Mouse (Mus musculus) skeletal muscle tissue, adult 2 months (tissue): Measurements from ENCODE around the gene Ipo8.

ENCODE experiments used
- DNase-seq: peaks from one replicate; pipeline ENCODE4 v3.0.0-alpha.2; 2012; ENCODE audit warnings: low read depth, low spot score

Gene Ipo8

GRCm38 (mm10) chr6:148756535-148756934 lies 74.7 kb downstream of the Ipo8 start:
- DNase-seq, result no peak

DNA sequence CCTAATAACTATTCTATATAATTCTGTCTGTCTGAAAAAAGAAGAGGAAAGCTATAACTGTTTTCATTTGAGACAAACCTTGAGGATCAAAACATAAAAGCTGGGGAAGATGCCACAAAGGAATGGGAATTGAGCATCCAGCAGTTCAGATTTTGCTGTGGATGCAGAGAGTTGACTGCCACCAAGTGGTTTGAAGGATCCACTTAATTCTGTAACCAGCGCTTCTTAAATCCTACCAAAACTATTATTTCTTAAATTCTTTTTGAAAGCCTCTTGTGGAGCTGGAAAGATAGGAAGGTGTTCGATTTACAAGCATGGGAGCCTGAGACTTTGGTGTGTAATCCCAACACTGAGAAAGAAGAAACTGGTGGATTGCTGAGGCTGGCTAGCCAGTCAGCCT lies 79.9 kb downstream of the Ipo8 start:
- DNase-seq, result no peak

DNA sequence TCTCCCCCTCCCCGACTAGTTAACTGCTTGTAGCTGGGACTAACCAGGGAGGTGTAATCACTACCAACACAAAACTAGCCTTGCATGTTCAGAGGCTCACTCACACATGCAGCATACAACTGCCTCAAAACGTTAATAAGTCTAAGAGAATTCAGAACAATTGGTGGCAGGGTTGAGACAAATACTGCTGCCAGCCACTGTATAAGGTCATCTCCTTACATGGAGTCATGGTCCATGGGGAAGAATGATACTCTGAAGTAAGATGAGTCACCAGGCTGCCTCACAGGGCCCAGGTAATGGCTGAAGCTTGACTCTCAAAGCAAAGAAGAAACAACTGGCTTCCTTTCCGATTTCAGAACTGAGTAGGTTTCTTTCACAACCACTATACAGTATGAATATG lies 81.1 kb downstream of the Ipo8 start:
- no peak for DNase-seq

DNA sequence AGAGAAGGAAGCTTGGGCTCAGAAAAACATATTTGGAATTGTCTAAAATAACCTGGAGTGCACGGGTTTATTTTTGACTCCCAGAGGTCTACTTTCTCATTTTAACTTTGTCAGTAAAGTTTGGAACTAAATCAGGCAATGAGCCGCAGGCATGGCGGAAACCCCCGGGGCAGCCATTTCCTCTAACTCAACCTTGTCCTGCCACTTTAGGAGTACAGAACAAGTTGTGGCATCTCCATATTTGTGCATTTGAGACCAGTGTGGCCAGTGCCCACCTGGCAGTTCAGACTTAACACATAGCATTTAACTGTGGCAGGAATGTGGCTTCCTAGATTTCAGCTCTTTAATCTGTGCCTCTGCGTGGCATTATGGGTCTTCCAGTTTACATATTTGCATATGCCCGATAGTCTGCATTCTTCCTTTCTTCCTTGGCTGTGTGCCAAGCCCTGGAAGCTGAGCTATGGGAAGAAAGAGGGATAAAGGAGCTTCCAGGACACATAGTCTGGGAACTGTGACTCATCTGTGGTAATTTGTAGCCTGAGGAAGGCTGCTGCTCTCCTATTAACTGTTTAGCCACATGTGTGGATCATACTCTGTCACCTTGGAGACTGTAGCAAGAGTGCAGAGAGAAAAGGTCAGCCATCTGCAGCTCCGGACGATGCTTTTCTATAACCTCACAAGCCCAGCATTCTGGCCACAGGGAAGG lies 90.6 kb downstream of the Ipo8 start:
- no peak for DNase-seq

DNA sequence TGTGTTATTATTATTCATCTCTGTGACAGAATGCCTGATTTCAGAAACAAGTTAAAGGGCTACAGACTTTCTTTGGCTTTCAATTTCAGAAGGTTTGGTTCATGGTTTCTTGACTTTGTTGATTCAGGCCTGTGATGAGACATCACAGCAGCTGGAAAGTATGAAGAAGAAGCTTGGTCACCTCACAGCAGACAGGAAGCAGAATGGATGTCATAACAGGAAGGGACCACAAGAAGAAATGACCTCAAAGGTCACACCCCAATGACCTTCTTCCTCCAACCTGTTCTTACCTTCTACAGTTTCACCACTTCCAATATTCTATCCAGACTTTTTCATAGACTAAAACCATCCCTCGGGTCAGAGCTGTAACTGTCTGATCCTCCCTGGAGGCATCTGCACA lies 94.9 kb downstream of the Ipo8 start:
- no peak for DNase-seq

DNA sequence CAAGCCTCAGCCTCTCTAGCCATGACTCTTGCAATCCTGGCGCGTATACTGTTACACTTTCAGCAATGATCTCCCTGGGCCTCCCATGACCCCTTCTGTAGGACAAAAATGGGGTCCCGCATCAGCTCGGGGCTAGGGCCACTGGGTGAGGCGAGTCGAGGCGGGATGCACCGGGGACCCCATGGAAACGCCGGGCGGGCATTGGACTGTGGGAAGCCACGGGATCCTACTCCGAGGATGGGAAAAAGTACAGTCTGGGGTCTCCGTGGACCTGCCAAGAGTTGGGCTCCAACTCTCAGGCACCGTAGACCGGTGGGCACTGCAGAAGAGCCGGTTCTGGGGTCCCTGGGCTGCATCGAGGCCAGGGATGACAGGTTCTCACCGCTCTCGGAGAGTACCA lies 97.3 kb downstream of the Ipo8 start:
- no peak for DNase-seq

DNA sequence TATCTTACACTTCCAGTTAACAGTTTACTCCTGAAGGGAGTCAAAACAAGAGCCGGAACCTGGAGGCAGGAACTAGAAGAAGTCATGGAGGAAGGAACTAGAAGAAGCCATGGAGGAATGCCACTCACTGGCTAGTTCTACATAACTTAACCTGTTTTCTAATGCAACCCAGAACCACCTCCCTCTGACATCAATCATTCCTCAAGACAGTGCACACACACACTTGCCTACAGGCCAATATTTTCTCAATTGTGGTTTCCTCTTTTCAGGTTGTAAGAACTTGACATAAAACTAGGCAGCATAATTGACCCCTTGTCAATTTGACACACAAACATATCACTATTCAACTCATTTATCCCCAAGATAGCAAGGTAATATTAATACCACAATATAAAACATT lies 98.3 kb downstream of the Ipo8 start:
- DNase-seq, result no peak

- DNase-seq, result no peak
These were observed 102.7 kb downstream of the Ipo8 start for GRCm38 (mm10) chr6:148728571-148728970.

- DNase-seq, result no peak
These were observed 103.3 kb downstream of the Ipo8 start for GRCm38 (mm10) chr6:148727871-148728524.

- no peak for DNase-seq
These were observed 106.8 kb downstream of the Ipo8 start for GRCm38 (mm10) chr6:148724453-148724852.
